Mouse (Mus musculus) cortical plate, adult 2 months (tissue): Measurements from ENCODE around the gene Tmem45a2.

Experiments used
- CTCF ChIP-seq: fragments of 200-500 bp; IDR thresholded peaks from 2 replicates; pipeline ENCODE4 v1.5.1; 2011; ENCODE audit warnings: mild to moderate bottlenecking, control low read depth, low read length; ENCODE audit not compliant: insufficient read depth; ENCODE audit errors: extremely low read depth
- POLR2A ChIP-seq: fragments of 200-500 bp; IDR thresholded peaks from 2 replicates; pipeline ENCODE4 v1.6.1; 2011; ENCODE audit warnings: mild to moderate bottlenecking, low read length, control low read depth; ENCODE audit not compliant: insufficient read depth; ENCODE audit errors: extremely low read depth

DNA sequence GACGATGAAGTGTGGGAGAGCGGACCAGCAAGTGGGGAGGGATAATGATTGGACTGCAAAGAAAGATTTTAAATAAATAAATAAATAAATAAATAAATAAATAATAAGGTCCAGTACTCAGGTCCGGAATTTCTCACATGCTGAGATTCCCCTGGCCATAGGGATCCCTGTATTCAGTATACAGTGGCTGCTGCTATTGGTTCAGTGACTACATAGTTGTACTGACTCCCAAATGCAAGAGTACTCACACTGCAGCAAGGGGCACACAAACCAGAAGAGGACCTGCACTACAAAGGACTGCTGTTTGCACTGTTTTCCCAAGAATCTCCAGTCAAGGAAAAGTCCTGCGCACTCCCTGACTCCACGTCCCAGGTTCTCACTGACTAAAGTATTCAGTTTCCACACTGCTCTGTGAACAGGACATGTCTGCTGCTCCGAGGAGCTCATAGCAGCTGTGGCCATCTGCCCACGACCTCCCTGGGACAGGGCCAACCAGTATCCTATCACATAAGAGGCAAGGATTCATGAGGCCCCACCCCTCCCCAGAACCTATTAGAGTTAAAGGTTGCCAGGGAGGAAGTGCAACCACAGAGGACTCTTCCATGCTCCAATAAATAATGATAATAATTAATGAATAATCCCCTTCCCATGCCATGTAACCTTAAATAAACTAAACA, 27.4 kb upstream of the Tmem45a2 start:
- no peak for TF ChIP-seq POLR2A
- TF ChIP-seq CTCF, result no peak
